Mouse (Mus musculus) cerebellum, adult 18-20 months (tissue): ENCODE results near the gene Eif2a.

Experiments
- DNase-seq, 2 experiments: peaks; one replicate each; pipeline ENCODE4 v3.0.0; 2021

The Eif2a gene

DNA sequence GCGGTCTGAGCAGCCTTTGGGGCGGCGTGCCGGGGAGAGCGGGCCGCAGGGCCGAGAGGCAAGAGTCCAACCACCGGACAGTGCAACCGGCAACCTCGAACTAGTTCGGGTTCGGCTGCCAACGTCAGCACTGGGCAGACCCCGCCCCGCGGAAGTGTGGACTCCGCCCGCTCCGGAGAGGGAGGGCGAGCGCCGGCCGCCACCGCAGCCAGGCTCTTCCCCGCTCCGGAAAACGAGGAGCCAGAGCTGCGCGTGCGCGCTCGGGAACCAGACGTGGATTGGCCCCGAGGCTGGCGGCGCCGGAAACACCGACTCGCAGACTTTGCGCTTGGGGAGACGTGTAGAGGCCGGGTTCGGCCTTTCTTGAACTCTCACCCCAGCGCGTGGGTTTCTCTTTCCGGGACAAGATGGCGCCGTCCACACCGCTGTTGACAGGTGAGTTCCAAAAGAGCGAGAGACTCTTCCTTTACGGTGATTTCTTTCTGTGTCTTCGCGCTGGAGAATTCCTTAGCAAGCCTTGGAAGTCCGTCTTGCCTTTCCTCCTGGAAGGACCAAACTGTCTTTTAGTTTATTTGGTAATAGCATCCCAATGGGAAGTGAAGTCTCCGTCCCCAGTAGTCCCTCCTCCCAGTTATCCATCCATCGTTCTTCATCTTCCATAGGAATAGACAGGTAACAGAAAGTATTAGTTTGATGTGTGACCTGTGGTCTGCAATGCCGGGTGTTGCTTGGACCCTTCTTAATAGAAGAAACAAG lies at the start of gene Eif2a, which contains the start of gene Serp1:
TSS of gene Eif2a (plus strand) at position 170 of the 756 bp plus-strand sequence.
TSS of gene Serp1 (minus strand) at position 241 of the 756 bp plus-strand sequence.
- peak; percentile 99 for DNase-seq

DNA sequence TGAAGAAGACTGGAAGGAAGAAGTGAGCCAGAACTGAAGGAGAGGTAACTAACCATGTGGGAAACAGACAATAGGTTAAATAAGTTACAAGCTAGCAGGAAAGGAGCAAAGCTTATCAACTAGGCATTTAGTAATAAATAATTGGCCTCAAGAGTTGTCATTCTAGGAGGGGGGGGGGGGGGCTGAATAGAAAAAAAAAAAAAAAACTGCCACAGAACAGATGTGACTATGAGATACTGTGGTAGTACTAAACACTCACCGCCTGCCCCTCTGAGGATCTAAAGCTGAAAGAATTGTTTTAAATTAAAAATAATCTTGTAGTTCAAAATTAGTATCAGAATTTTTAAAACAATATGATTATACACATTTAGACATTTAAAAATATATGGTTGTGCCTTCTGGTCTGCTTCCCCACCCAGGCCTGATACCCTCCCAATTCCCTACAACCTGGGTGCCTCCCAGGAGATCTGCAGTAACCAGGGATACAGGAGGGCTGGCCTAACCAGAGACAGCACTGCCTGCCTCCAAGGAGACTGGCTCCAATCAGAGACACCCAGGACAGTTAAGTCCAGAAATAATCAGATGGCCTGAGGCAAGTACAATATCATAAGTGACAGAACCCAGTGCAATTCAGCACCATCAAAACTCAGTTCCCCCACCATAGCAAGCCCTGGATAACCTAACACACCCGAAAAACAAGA lies 46.7 kb upstream of the Eif2a start:
- no peak for DNase-seq

DNA sequence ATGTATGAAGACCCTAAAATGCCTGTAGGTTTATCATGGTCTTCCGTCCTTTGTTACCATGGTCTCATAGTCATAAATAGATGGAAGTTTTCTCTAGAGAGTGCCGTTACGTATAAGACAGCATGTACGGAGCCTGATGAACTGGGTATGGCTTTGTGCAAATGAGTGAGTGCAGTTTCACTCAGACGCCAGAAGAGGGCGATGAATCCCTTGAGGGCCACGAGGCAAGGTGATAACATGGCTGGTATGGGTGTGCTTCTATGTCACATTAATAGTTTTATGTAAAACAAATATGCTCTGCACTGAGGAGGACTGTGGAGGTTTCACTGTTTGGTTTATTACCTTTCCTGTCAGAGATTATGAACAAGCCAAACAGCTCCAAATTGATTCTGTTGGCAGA lies 39.7 kb upstream of the Eif2a start:
- no peak for DNase-seq

DNA sequence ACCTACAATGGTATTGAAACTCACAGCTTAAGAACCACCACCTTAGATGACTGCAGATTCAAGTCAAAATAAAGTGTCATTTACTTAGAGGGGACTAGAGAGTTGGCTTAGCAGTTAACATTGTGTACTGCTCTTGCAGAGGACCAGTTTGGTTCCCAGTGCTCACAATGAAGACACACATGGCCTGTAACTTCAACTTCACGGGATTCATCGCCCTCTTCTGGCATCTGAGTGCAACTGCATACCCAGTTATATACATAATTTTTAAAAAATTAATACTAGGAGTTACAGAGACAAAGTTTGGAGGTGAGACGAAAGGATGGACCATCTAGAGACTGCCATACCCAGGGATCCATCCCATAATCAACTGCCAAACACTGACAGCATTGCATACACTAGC lies 38.5 kb upstream of the Eif2a start:
- no peak for DNase-seq

DNA sequence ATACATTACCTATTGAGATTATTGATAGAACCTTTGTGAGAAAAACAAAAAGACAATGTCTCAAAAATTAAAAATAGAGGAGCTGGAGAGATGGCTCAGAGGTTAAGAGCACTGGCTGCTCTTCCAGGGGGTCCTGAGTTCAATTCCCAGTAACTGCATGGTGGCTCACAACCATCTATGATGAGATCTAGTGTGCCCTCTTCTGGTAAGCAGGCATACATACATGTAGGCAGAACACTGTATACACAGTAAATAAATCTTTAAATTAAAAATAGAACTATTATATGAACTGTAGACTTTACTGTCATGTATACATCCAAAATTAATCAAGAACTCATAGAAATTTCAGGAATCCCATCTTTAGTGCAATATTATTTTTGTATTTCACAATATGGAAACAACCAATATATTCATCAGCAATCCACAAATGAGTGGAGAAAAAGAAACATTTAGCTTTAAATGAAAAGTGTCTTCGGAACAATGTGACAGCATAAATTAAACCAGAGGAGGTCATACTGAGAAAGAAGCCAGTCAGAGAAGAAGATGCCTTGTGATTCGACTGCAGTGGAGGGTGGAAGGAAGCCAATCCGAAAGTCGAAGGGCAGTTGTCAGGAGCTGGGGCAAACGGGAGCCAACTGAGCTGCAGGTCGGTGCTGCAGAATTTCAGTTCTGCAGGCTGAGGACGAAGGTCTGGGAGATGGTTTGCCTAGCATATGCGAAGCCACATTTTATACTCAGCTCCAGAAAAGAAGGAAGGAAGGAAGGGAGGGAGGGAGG lies 37.4 kb upstream of the Eif2a start:
- no peak for DNase-seq

DNA sequence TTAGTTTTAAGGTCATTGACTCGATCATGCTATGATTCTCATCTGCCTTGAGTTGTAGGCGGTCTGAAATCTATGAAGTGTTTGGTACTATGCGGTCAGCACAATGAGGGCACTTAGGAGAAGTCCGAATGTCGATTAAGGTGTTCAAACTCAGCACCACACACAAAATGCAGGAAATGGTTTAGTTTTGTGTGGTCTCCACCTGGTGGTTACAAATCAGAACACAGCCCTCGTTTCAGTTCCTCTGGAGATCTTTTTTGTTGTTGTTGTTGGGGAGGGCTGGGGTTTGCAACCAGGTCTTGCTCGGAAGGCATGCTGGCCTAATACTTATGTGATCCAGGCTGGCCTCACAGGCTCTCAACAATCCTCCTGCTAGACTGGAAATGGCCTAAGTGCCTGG lies 34.8 kb upstream of the Eif2a start:
- peak; percentile 16 to 20 for DNase-seq

DNA sequence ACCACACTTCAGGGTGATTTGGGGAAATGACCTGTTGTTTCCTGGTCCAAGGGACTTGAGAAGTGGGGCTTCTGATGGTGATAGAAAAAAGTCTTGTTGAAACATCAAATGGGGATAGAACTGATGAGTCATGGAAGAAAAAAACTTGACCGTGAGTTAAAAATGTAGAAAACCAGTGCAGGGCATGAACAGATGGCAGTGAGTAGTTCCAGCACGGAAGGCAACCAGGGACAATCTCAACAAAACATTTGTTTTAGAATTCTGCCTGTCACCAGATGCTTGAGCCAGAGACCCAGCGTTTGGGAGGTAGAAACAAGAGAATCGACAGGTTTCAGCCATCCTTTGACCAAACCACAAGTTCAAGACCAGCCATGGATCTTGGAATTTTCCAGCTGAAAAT lies 32.0 kb upstream of the Eif2a start:
- DNase-seq, result no peak

DNA sequence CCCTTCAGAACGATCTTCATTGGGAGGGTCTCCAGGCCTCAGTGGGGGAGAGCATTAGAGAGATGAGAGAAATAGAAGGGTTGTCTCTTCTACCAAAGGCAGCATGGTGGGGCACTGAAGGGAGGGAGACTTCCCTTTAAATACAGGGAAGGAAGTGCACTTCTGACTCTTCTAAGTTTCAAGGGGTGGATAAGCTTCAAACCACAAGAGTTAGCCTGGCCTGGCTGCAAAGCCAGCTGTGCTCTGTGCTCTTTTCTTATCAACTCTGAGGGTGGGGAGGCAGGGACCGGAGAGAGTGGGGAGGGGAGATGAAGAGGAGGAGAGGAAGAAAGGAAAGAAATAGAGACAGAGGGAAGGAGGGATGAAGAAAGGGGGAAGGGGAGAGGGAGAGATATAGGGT lies 23.7 kb upstream of the Eif2a start:
- DNase-seq, result no peak

DNA sequence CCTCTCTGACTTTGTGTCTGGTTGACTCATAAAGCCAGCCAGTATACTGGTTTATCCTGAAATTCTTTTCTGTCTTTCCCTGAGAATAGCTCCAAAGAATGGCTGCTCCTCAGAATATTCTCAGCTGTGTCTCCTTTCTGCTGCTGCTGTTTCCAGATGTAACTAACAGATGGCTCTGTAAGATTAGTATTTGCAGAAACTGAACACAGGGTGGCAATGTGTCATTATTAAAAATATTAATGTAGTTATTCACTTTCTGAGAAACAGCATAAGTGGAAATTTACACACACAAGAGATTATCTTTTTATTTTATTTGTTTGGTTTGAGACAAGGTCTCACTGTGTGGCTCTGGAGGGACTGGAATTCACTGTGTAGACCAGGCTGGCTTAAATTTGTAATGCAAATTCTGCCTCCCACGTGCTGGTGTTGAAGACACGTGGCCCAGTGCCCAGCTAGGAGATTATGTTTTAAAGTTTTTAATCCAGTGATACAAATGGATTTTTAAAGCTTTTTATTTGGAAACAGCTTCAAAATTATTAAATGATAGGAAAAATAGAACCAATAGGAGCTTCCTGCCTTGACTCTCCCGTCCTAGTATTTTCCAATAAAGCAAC lies 21.8 kb upstream of the Eif2a start:
- no peak for DNase-seq

DNA sequence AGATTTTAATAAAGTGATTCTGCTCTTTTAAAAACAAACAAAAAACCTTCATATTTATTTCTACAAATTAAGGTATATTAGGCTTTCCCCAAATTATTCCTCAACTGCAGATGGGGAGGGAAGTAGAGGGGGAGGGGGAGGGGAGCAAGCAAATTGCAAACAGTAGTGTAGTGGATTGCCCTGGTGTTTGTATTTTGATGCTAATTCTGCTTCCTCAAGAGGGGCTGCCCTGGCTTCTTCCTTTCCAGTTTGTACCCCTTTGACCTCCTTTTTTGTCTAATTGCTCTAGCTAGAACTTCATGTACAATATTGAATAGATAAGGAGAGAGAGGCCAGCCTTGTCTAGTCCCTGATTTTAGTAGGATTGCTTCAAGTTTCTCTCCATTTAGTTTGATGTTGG lies 20.9 kb upstream of the Eif2a start:
- DNase-seq, result no peak

DNA sequence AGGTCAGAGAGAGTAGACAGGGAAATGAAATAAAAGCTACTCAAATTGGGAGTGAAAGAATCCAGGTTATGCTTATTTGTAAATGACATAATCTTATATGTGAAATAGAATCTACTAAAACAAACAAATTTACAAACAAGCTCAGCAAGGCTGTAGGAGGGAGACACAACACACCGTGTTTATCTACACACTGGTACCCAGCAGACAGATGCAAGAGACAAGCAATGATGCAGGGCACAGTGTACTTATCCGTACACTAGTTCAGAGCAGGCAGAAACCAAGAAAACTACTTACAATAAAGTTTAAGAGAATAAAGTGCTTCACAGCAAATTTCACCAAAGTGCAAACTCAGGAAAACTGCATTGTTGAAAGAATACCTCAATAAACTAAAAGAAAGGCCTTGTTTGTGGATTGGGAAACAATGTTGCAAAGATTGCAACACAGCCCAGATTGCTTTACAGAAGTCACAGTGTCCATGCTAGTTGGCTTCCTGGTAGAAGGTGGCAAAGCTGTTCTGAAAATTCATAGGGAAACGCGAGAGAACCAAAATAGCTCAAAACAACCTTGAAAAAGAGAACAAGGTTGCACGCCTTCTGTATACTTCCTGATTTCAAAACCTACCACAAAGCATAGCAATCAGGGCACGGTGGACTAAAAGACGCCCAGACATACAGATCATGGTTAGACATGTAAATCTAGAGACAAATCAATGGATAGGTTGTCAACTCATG lies 17.4 kb upstream of the Eif2a start:
- DNase-seq, result no peak

DNA sequence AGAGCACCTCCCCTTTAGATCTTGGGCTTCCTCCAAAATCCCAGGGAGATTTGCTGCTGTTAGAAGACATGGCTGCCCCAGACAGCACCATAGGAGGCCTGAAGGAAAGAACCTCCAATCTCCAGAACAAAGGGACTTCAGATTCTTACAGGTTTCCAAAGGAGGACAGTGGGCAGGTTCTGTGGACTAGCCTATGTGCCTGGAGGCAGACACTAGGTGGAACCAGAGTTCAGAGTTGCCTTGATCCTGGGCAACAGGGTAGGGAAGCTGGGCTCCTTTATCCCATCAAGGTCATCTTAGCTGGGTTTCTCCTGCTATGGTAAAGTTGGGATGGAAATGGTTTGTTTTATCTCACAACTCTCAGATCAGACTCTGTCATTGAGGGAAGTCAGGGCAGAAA lies 14.0 kb upstream of the Eif2a start:
- DNase-seq, result no peak

DNA sequence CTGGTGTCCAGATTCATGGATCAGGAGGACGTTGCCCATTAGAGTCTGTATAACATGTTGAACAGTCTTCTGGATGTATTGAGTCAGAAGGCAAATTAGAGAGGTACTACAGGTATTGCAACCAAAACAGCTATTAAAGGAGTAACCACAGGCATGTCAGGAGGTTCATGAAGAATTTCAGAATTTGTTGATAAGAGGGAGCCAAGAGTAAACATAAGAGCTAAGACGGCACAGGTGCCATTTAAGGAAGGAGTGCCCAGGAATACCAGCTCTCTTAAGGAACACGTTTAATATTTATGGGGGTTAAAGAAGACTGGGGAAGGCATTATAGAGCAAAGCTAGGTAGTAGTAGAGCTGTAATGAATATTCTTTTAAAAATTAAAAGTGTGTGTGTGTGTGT lies 12.9 kb upstream of the Eif2a start:
- DNase-seq, result no peak

DNA sequence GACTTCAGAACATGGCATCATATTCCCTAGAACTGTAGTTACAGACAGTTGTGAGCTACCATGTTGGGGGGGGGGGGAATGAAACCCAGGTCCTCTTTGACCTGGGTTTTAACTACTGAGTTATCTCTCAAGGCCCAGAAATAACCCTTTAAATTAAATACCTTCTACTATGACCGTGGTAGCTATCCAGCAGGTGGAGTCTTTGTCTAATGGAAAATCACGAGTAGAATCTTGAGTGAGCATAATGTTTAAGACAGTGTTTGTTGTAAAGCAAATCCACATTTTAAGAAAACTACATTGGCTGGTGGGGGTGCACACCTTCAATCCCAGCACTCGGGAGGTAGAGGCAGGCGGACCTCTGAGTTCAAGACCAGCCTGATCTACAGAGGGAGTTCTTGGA lies 12.1 kb upstream of the Eif2a start:
- DNase-seq, result no peak

DNA sequence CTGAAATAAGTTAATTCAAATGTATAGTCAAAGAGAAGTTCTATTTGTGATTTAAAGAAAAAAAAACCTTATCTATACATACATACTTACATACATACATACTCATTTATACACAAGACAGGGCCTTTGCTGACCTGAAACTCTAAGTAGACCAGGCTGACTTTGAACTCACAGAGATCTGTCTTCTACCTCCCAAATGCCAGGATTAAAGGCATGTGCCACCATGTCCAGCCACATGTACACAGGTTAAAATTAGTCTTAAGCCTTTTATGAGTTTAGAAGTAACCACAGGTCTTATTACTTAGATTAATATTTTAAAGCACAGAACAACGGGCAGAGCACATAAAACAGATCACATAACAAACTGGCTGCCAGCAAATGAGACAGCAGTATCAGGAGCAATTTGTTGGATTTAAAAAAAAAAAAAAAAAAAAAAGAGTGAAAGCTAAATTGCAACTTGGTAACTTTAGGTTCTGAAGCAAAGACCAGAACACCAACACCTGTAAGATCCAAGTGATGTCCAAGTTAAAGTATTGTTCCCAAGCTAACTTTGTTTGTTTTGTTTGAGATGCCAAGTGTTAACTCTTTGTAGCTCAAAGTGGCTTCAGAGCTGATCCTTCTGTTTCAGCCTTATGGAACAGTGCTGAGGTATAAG lies 9.5 kb upstream of the Eif2a start:
- no peak for DNase-seq

DNA sequence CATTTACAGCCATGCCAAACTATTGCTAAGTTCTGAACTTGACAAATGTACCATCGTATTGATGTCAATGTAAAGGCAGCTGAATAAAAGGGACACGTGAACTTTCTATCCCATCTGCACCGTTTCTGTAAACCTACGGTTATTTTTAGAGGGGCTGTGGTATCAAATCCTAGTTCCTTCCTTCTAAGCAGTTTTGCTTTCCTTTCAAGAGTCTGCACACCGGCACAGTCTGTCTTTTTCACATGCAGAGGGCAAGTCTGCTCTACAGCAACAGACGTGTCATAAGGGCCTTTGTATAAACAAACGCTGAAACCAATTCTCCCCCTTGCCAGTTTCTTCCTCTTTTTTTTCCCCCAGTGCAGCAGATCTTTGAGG lies 9.0 kb upstream of the Eif2a start:
- DNase-seq, result no peak

DNA sequence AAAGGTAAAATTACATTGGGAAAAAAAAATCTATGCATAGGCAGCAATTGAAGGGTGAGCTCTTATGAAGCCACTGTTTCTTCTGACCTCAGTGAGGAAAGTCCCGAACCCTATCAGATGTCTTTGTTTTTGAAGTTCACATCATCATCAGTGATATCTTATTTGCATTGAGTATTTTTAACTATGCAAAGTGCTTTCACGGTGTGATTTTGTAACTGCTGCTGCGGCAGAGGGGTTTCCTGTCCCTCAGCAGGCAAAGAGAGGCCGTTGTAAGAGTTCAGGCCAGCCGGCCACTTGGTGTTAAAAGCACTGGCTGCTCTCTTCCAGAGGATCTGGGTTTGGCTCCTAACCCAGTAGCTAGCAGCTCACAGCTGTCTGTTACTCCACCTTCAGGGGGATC lies 8.4 kb upstream of the Eif2a start:
- DNase-seq, result no peak

DNA sequence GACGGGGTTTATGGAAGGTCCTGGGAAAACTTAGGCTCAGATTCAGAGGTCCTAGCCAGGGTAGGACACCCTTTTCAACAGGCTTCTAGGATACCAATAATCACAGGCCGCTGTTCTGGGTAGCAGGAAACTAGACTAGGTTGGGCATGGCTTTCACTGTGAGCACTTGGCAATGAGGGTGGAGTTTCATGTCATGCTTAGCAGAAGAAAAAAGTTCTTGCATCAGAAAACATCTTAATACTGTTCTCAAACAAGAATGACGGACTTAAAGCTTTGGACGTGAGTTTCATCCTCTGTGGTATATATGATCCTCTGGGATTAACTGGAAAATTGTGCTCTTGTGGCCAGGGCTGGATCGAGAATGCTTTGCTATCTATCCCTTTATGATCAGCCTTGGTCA lies 7.8 kb upstream of the Eif2a start:
- DNase-seq, result no peak

DNA sequence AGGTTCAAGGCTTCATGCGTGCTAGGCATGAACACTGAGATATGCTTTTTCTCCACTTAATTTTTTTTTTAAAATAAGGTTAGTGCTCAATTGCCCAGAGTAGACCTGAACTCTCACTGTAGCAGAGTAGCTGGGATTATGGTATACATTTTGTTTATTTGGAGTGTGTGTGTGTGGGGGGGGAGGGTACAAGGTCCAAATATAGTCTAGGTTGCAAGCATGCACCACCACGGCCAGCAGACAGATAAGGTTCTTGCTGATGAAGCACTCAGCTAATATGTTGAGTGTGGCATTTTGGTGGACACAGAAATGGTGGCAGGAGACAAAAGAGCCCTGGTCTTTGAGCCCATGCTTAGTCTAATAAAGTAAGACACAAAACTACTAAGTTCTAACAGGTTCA lies 6.7 kb upstream of the Eif2a start:
- no peak for DNase-seq

DNA sequence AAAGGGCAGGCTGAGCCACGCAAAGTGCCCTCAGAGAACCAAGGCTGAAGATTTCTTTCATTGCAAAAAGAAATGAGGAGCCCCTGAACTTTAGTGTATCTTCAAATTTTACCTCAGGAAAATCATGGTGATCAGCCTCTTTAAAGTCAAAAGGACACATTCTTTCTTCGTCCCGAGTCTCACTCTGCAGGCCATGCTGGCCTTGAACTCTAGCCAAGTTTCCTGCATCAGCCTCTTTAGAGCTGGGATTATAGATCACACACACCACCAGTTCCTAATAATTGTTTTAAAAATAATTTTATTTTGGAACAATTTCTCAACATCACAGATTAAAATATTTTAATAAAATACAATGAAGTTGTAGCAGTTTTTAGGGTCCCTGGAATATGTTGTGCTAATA lies 6.1 kb upstream of the Eif2a start:
- DNase-seq, result no peak

DNA sequence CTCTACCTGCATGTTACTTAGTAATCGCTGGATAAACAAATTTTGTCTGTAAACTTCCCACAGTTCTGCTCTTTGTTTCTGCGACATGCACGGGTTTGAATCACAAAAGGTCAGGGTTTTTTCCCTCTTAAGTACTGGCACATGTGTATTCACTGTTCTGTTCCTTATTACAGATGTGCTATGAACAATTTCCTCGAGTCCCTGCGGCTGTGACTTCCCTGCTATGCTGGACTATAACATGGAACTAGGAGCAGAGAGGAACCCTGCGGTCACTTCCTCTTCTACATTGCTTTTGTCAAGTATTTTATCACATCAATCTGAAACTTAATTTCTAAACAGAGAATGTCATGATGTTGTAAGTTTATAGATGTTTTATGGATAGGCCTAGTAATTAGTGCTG lies 5.3 kb upstream of the Eif2a start:
- no peak for DNase-seq

DNA sequence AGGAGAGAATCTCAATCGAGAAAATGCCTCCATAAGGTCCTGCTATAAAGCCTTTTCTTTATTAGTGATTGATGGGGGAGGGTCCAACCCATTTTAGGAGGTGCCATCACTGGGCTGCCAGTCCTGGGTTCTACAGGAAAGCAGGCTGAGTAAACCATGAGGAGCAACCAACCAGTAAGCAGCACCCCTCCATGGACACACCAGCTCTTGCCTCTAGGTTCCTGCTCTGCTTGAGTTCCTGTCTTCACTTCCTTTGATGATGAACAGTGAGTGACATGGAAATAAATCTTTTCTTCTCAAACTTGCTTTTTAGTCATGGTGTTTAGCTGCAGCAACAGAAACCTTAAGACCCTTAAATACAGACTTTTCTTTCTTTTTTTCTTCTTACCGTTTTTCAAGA lies 4.3 kb upstream of the Eif2a start:
- no peak for DNase-seq
